Mouse (Mus musculus) embryo, embryonic 10.5 days (tissue): Measurements from ENCODE around the gene Speer4f1.
A peak's percentile ranks its signal among the peaks of the same experiment; 100 is the strongest.
"Not testable (repeated sequence)": the region's sequence is repeated elsewhere in the genome, so short reads cannot be mapped to it uniquely, and the experiment has no call there.

Experiments
- DNase-seq: peaks from one replicate; pipeline ENCODE4 v3.0.0-alpha.2; 2015; ENCODE audit warnings: low spot score

The Speer4f1 gene

GRCm38 (mm10) chr5:17475798-17476197 lies at the start of gene Speer4f1:
Gene Speer4f1 (plus strand): TSS chr5:17476098.
- DNase-seq, result not testable (repeated sequence)

GRCm38 (mm10) chr5:17426930-17427329 lies 49.0 kb upstream of the Speer4f1 start:
- DNase-seq, result no peak

GRCm38 (mm10) chr5:17434721-17435120 lies 41.2 kb upstream of the Speer4f1 start:
- no peak for DNase-seq

GRCm38 (mm10) chr5:17436209-17436608 lies 39.7 kb upstream of the Speer4f1 start:
- DNase-seq, result peak; percentile 37

GRCm38 (mm10) chr5:17439487-17440102 lies 36.3 kb upstream of the Speer4f1 start:
- peak; percentile 29 for DNase-seq

- DNase-seq, result no peak
Observed at GRCm38 (mm10) chr5:17454059-17454458, 21.8 kb upstream of the Speer4f1 start.

- peak; percentile 21 for DNase-seq
Observed at GRCm38 (mm10) chr5:17454952-17455586, 20.8 kb upstream of the Speer4f1 start.

GRCm38 (mm10) chr5:17456671-17457070 lies 19.2 kb upstream of the Speer4f1 start:
- DNase-seq, result no peak

GRCm38 (mm10) chr5:17468120-17468519 lies 7.8 kb upstream of the Speer4f1 start:
- not testable (repeated sequence) for DNase-seq

- no peak for DNase-seq
Observed at GRCm38 (mm10) chr5:17476476-17476875, 578 bp downstream of the Speer4f1 start.

- no peak for DNase-seq
Observed at GRCm38 (mm10) chr5:17489894-17490293, 14.0 kb downstream of the Speer4f1 start.

- DNase-seq, result no peak
Observed at GRCm38 (mm10) chr5:17495616-17496015, 19.7 kb downstream of the Speer4f1 start.

GRCm38 (mm10) chr5:17496650-17497049 lies 20.8 kb downstream of the Speer4f1 start:
- no peak for DNase-seq

- no peak for DNase-seq
Observed at GRCm38 (mm10) chr5:17499873-17500329, 24.0 kb downstream of the Speer4f1 start.

- DNase-seq, result no peak
Observed at GRCm38 (mm10) chr5:17500866-17501265, 25.0 kb downstream of the Speer4f1 start.

- DNase-seq, result no peak
Observed at GRCm38 (mm10) chr5:17505540-17505939, 29.6 kb downstream of the Speer4f1 start.

- no peak for DNase-seq
Observed at GRCm38 (mm10) chr5:17508038-17508437, 32.1 kb downstream of the Speer4f1 start.
